Mouse (Mus musculus): ENCODE results near the gene Rpusd1. TPM values are rescaled to one million over a fixed set of nuclear protein-coding genes. Genes with fewer than 3 reads are reported as not detected.

Rpusd1 gene
- 18.4 and 32.8 TPM in 2 replicates for polyA plus RNA-seq (2012; rRNA removed)

DNA sequence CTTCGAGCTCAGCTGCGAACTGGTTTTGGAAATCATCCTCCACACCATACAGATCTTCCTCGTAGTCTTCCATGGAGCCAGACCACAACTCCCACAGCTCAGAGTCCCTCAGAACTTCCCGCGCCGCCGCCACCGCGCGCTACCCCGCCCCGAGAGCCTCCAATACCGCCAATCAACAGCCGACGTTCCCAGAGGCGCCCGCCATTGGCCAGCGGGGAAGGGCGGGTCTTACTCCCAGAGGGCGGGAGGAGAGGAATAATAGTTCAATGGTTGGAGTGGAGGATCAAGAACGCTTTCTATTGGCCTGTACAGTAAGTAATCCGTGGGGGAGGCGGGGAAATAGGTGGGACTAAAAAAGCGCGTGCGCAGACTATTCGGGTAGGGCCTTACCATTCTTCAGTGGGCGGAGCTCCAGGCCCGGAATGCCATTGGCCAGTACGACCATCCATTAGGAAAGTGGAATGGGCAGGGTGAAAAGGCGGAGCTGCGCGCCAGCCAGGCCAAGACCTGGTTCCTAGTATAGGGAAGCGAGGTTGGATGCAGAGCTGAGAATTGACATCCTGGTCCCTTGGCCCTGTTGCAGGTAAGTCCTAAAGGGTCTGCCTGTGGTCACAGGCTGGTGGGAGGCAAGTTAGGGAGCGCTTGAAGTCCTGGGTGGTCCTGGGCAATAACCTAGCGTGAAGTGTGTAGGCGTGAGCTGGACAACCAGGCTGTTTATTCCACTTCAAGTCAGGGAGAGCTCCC is at the start of gene Rpusd1, which contains the start of gene Chtf18:
Gene Rpusd1, plus strand, starts transcription at position 406 of the 744 bp plus-strand sequence.
Gene Chtf18, minus strand, starts transcription at position 155 of the 744 bp plus-strand sequence.

GRCm38 (mm10) chr17:25716711-25717637 is 10.5 kb upstream of the Rpusd1 start, which contains the start of gene Gng13:
Gene Gng13 (plus strand): TSS chr17:25717171.

GRCm38 (mm10) chr17:25735745-25736144 is 8.3 kb downstream of the Rpusd1 start, which contains the start of gene Mslnl:
Gene Mslnl (plus strand): TSS chr17:25736042.

DNA sequence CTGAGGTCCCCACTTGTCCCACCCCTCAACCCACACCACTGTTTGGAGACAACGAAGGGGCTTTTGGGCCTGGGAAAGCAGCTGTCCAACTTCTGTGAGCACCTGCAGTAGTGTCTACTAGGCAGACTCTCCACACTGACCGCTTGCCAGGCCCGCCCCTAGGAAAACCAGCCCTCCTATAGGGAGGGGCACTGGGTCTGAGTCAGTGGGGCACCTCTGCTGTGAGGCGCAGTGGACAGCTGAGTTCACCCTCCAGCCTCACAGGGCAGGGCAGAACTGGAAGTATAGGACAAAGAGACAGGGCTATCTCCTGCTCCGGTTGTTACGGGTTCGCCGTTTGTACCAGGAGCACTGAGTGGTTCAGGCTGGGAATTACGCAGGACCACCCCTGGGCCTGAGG is 26.8 kb downstream of the Rpusd1 start, which contains the start of gene Msln:
Gene Msln, minus strand, starts transcription at position 138 of the 400 bp plus-strand sequence.

DNA sequence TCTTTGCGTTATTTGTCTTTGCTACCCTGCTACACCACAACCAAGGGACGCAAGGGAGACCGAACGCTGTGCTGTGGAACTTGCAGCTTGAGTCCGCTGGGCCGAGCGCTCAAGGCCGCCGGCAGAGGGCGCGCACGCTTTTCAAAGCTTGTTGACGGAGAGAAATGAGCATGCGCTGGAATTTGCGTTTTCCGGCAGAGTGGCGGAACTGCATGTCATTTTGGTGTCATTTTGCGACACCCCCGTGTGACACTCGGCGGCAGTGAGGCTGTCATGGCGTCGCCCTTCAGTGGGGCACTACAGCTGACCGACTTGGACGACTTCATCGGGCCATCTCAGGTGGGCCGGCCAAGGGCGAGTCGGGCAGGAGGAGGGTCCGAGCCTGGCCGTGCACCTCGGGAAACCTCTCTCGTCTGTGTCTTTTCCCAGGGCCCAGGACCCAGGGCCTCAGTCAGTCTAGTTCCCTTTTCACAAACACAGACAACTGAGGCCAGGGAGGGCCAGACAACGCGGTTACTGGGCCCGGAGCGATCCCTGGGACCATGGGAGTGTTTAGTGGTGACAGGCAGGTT is 46.2 kb downstream of the Rpusd1 start, which contains the start of gene Narfl:
Gene Narfl, plus strand, starts transcription at position 228 of the 572 bp plus-strand sequence.

Other genes starting within 250 kb of the Rpusd1 start
- 0.06 and 0.07 TPM in 2 replicates for gene Sstr5, start 230.4 kb upstream of the Rpusd1 start, polyA plus RNA-seq (2012; rRNA removed)
- 3.1 and 6.9 TPM in 2 replicates for gene Sox8, start 157.0 kb upstream of the Rpusd1 start, polyA plus RNA-seq (2012; rRNA removed)
- 8.9 and 14.4 TPM in 2 replicates for gene Lmf1, start 148.6 kb upstream of the Rpusd1 start, polyA plus RNA-seq (2012; rRNA removed)
- 0.26 and 0.48 TPM in 2 replicates for gene Gng13, start 10.5 kb upstream of the Rpusd1 start, polyA plus RNA-seq (2012; rRNA removed)
- 32.4 and 35.5 TPM in 2 replicates for gene Chtf18, start 251 bp upstream of the Rpusd1 start, polyA plus RNA-seq (2012; rRNA removed)
- 0.02 and 0.05 TPM in 2 replicates for gene Mslnl, start 8.4 kb downstream of the Rpusd1 start, polyA plus RNA-seq (2012; rRNA removed)
- 0.12 and 0.66 TPM in 2 replicates for gene Msln, start 26.7 kb downstream of the Rpusd1 start, polyA plus RNA-seq (2012; rRNA removed)
- gene Narfl, start 46.1 kb downstream of the Rpusd1 start, polyA plus RNA-seq (2012; rRNA removed), result 16.3 and 21.2 TPM in 2 replicates
- gene Haghl, start 58.0 kb downstream of the Rpusd1 start, polyA plus RNA-seq (2012; rRNA removed), result 111 and 132 TPM in 2 replicates
- 0.09 and 0.10 TPM in 2 replicates for gene Ccdc78, start 58.9 kb downstream of the Rpusd1 start, polyA plus RNA-seq (2012; rRNA removed)
- gene Fam173a, start 65.2 kb downstream of the Rpusd1 start, polyA plus RNA-seq (2012; rRNA removed), result 88.5 and 121 TPM in 2 replicates
- 0.35 TPM in 1 of 2 replicates, not detected in the other for gene AC134908.4, start 68.0 kb downstream of the Rpusd1 start, polyA plus RNA-seq (2012; rRNA removed)
- 185 and 306 TPM in 2 replicates for gene Metrn, start 69.5 kb downstream of the Rpusd1 start, polyA plus RNA-seq (2012; rRNA removed)
- gene Fbxl16, start 81.4 kb downstream of the Rpusd1 start, polyA plus RNA-seq (2012; rRNA removed), result 22.0 and 23.9 TPM in 2 replicates
- gene Wdr24, start 96.0 kb downstream of the Rpusd1 start, polyA plus RNA-seq (2012; rRNA removed), result 31.7 and 41.2 TPM in 2 replicates
- 40.7 and 69.5 TPM in 2 replicates for gene Jmjd8, start 101.2 kb downstream of the Rpusd1 start, polyA plus RNA-seq (2012; rRNA removed)
- gene Stub1, start 105.7 kb downstream of the Rpusd1 start, polyA plus RNA-seq (2012; rRNA removed), result 262 and 275 TPM in 2 replicates
- 10.0 and 12.2 TPM in 2 replicates for gene Rhbdl1, start 109.6 kb downstream of the Rpusd1 start, polyA plus RNA-seq (2012; rRNA removed)
- 4.6 and 8.4 TPM in 2 replicates for gene Gm20683, start 114.1 kb downstream of the Rpusd1 start, polyA plus RNA-seq (2012; rRNA removed)
- 83.1 and 93.9 TPM in 2 replicates for gene Rhot2, start 117.2 kb downstream of the Rpusd1 start, polyA plus RNA-seq (2012; rRNA removed)
- 66.2 and 66.6 TPM in 2 replicates for gene Wdr90, start 133.8 kb downstream of the Rpusd1 start, polyA plus RNA-seq (2012; rRNA removed)
- gene Mcrip2, start 141.1 kb downstream of the Rpusd1 start, polyA plus RNA-seq (2012; rRNA removed), result 7.2 and 8.3 TPM in 2 replicates
- 62.4 and 68.5 TPM in 2 replicates for gene Mettl26, start 147.4 kb downstream of the Rpusd1 start, polyA plus RNA-seq (2012; rRNA removed)
- gene Wfikkn1, start 153.2 kb downstream of the Rpusd1 start, polyA plus RNA-seq (2012; rRNA removed), result 1.1 and 1.2 TPM in 2 replicates
- gene Rab40c, start 192.1 kb downstream of the Rpusd1 start, polyA plus RNA-seq (2012; rRNA removed), result 37.2 and 44.0 TPM in 2 replicates
- 78.0 and 105 TPM in 2 replicates for gene Pigq, start 217.3 kb downstream of the Rpusd1 start, polyA plus RNA-seq (2012; rRNA removed)
- gene Nhlrc4, start 217.3 kb downstream of the Rpusd1 start, polyA plus RNA-seq (2012; rRNA removed), result 0.52 and 0.92 TPM in 2 replicates
- 0.10 TPM in 2 replicates for gene A930017K11Rik, start 224.9 kb downstream of the Rpusd1 start, polyA plus RNA-seq (2012; rRNA removed)

Data from central nervous system, embryonic 11.5 days (tissue).